Comparison of ENCODE assay signal across 22 mouse cellular contexts in genomic region chr7:63817476-63817875, GRCm38 (mm10).
DNase-seq lines count a peak whose midpoint lies in the region; ATAC-seq and TF ChIP-seq lines count a peak whose summit lies in the region.
"Had no signal": no experiment of that assay in that cellular context is flagged by ENCODE, and none has a peak within 500 bp of the region (broad histone marks: within the 10 kb centered on the region; RNA-seq: fewer than 3 reads in every experiment).

No protein-coding gene starts in this region.

- DNase-seq in cerebellum, postnatal 10 days, result peak; percentile 31 to 49
- DNase-seq in cerebellum, adult 11-12 months, result no peak
- no peak for DNase-seq in kidney, postnatal 0 days (ENCODE audit: low spot score)
- DNase-seq in kidney, postnatal 10 days, result no peak
- no peak for DNase-seq in thymus, adult 2 months
- DNase-seq in thymus, postnatal 36 days, result no peak
- DNase-seq in left cerebral cortex, adult 11 months (ENCODE audit: low spot score), result no peak
- DNase-seq: adrenal gland, adult 8-10 months; forebrain, postnatal 0 days; gastrocnemius, postnatal 36 days; heart, postnatal 36 days; kidney, adult 9 months; kidney, postnatal 36 days; left cerebral cortex, postnatal 4 days; lung, postnatal 14 days had no signal

- no peak for TF ChIP-seq POLR2A in thymus, adult 2 months (IDR thresholded peaks at IDR 0.05; ENCODE audit: control insufficient read depth, extremely low read depth, insufficient read depth, low read length, poor library complexity)

- no peak overlapping the region for H3K27ac ChIP-seq in kidney, postnatal 0 days
- peak overlapping the region; percentile 36; the same call in 1 of the 2 replicates for H3K27ac ChIP-seq in thymus, adult 2 months (ENCODE audit: control insufficient read depth, insufficient read depth, low read length)
- H3K27ac ChIP-seq: intestine, embryonic 15.5 days; left cerebral cortex, adult 2 months; liver, embryonic 14.5 days; midbrain, embryonic 13.5 days had no signal

- H3K4me1 ChIP-seq in kidney, postnatal 0 days (replicated peaks; ENCODE audit: insufficient read depth, low read length), result no peaks in the 10 kb centered on the region
- H3K4me1 ChIP-seq in thymus, adult 2 months (replicated peaks; ENCODE audit: control insufficient read depth, insufficient read depth, low read length), result peaks cover 27% of the 10 kb centered on the region
- H3K4me1 ChIP-seq: hindbrain, embryonic 13.5 days; intestine, embryonic 15.5 days; midbrain, embryonic 13.5 days had no signal

- H3K27me3 ChIP-seq in kidney, postnatal 0 days (ENCODE audit: insufficient read depth, low read length), result no peaks in the 10 kb centered on the region
- H3K27me3 ChIP-seq in thymus, adult 2 months (ENCODE audit: control insufficient read depth, insufficient read depth, low read length), result no peaks in the 10 kb centered on the region
- H3K27me3 ChIP-seq: heart, embryonic 15.5 days; hindbrain, embryonic 13.5 days; intestine, embryonic 15.5 days; limb, embryonic 15.5 days; midbrain, embryonic 13.5 days had no signal

- no peaks in the 10 kb centered on the region for H3K9me3 ChIP-seq in kidney, postnatal 0 days (replicated peaks; ENCODE audit: low read length)
- H3K9me3 ChIP-seq: heart, embryonic 15.5 days; hindbrain, embryonic 13.5 days; intestine, embryonic 15.5 days; limb, embryonic 15.5 days; midbrain, embryonic 13.5 days had no signal

- H3K9ac ChIP-seq in kidney, postnatal 0 days (ENCODE audit: low read depth, low read length), result no peak overlapping the region
- H3K9ac ChIP-seq: forebrain, postnatal 0 days; heart, embryonic 15.5 days; hindbrain, embryonic 13.5 days; intestine, embryonic 15.5 days; limb, embryonic 15.5 days; liver, embryonic 14.5 days; midbrain, embryonic 13.5 days had no signal

- TF ChIP-seq CTCF in kidney, postnatal 0 days (IDR thresholded peaks at IDR 0.05; ENCODE audit: low read depth), result no peak
- TF ChIP-seq CTCF in thymus, adult 2 months (IDR thresholded peaks at IDR 0.05; ENCODE audit: borderline replicate concordance, control insufficient read depth, extremely low read depth, insufficient read depth, low read length, poor library complexity), result no peak

- 0 out of 2 replicates have a peak, but pooled peaks have one; percentile 13 for ATAC-seq in kidney, postnatal 0 days (replicated peaks; ENCODE audit: low FRiP score, low read depth)
- ATAC-seq: forebrain, postnatal 0 days; intestine, embryonic 15.5 days had no signal

- H3K4me3 ChIP-seq in kidney, postnatal 0 days (replicated peaks; ENCODE audit: low read depth, low read length), result no peak overlapping the region
- no peak overlapping the region for H3K4me3 ChIP-seq in thymus, adult 2 months (ENCODE audit: control insufficient read depth, insufficient read depth, low read length)
- H3K4me3 ChIP-seq: heart, embryonic 15.5 days; hindbrain, embryonic 13.5 days; intestine, embryonic 15.5 days; left cerebral cortex, adult 2 months; limb, embryonic 15.5 days; midbrain, embryonic 13.5 days had no signal

- no peaks in the 10 kb centered on the region for H3K36me3 ChIP-seq in kidney, postnatal 0 days (ENCODE audit: insufficient read depth, low read length)
- no peaks in the 10 kb centered on the region for H3K36me3 ChIP-seq in thymus, adult 2 months (ENCODE audit: control insufficient read depth, insufficient read depth, low read length)
- H3K36me3 ChIP-seq: heart, embryonic 15.5 days; hindbrain, embryonic 13.5 days; intestine, embryonic 15.5 days; limb, embryonic 15.5 days; midbrain, embryonic 13.5 days had no signal

- WGBS in kidney, postnatal 0 days, result 81% methylated on average over 1 of the region's 1 CpGs
- 89% methylated on average over 1 of the region's 1 CpGs for WGBS in thymus, adult 2 months

- H3K4me2 ChIP-seq in kidney, postnatal 0 days (ENCODE audit: low read length), result no peak overlapping the region
- H3K4me2 ChIP-seq: heart, embryonic 15.5 days; hindbrain, embryonic 13.5 days; intestine, embryonic 15.5 days; limb, embryonic 15.5 days; midbrain, embryonic 13.5 days had no signal

Comparison
In these comparisons a context has a peak if more than half of its experiments do, and no peak if none do; other contexts are left out.
1. DNase-seq: peak in cerebellum, postnatal 10 days (2 of 2); none in cerebellum, adult 11-12 months (single experiment), kidney, postnatal 0 days (single experiment), kidney, postnatal 10 days (single experiment), thymus, adult 2 months (single experiment), thymus, postnatal 36 days (0 of 2) and left cerebral cortex, adult 11 months (single experiment).